Mouse (Mus musculus): ENCODE results near the gene Eef2. TPM values are rescaled to one million over a fixed set of nuclear protein-coding genes. Genes with fewer than 3 reads are reported as not detected.

Eef2 gene
- polyA plus RNA-seq, 1 experiment from 2014 or later: 465 TPM

- H3K27me3 ChIP-seq (ENCODE audit: control insufficient read depth, insufficient read depth, low read length): peaks cover 14% of the 10 kb centered on the region
- no peak overlapping the region for H3K27ac ChIP-seq (ENCODE audit: low read depth, low read length)
- no peaks in the 10 kb centered on the region for H3K4me1 ChIP-seq (ENCODE audit: control insufficient read depth, insufficient read depth, low read length)
- H3K9me3 ChIP-seq (ENCODE audit: control insufficient read depth, low read length): no peaks in the 10 kb centered on the region
- no peak for ATAC-seq (ENCODE audit: low FRiP score, low TSS enrichment)
- H3K4me3 ChIP-seq (ENCODE audit: low read length): no peak overlapping the region
- 82% methylated on average over 13 of the region's 13 CpGs for WGBS
- no peak overlapping the region for H3K9ac ChIP-seq (ENCODE audit: low read depth, low read length)
- H3K4me2 ChIP-seq (replicated peaks; ENCODE audit: low read depth, low read length): no peak overlapping the region
- H3K36me3 ChIP-seq (ENCODE audit: control insufficient read depth, insufficient read depth, low read length): no peaks in the 10 kb centered on the region
Observed at GRCm38 (mm10) chr10:81200141-81200540, 23.7 kb downstream of the Eef2 start.

- no peak for ATAC-seq (ENCODE audit: low FRiP score, low TSS enrichment)
- 75% methylated on average over 20 of the region's 20 CpGs for WGBS
- H3K4me2 ChIP-seq (replicated peaks; ENCODE audit: low read depth, low read length): no peak overlapping the region
Observed at GRCm38 (mm10) chr10:81200605-81201287, 24.3 kb downstream of the Eef2 start.

GRCm38 (mm10) chr10:81201807-81202758, 25.7 kb downstream of the Eef2 start, which contains the start of gene Nmrk2:
Nmrk2 (minus strand) TSS chr10:81202051.
- 64% methylated on average over 13 of the region's 13 CpGs for WGBS
- ATAC-seq (ENCODE audit: low FRiP score, low TSS enrichment): no peak
- Histone ChIP-seq H3K9me3 (ENCODE audit: control insufficient read depth, low read length) (no peaks in the 10 kb centered on the region), H3K4me3 (ENCODE audit: low read length) (no peak within 1 kb of the TSS), H3K4me1 (ENCODE audit: control insufficient read depth, insufficient read depth, low read length) (no peaks in the 10 kb centered on the region), H3K4me2 (replicated peaks; ENCODE audit: low read depth, low read length) (no peak within 1 kb of the TSS), H3K27me3 (ENCODE audit: control insufficient read depth, insufficient read depth, low read length) (no peaks in the 10 kb centered on the region; the same call in none of the 2 replicates), H3K36me3 (ENCODE audit: control insufficient read depth, insufficient read depth, low read length) (no peaks in the 10 kb centered on the region), H3K27ac (ENCODE audit: low read depth, low read length) (no peak within 1 kb of the TSS), H3K9ac (ENCODE audit: low read depth, low read length) (no peak within 1 kb of the TSS)

More at GRCm38 (mm10) chr10:81200605-81201287, 24.3 kb downstream of the Eef2 start:
- Histone ChIP-seq H3K27ac (ENCODE audit: low read depth, low read length) (no peak overlapping the region), H3K4me3 (ENCODE audit: low read length) (no peak overlapping the region), H3K4me1 (ENCODE audit: control insufficient read depth, insufficient read depth, low read length) (no peaks in the 10 kb centered on the region), H3K27me3 (ENCODE audit: control insufficient read depth, insufficient read depth, low read length) (peaks cover 8% of the 10 kb centered on the region), H3K9ac (ENCODE audit: low read depth, low read length) (no peak overlapping the region), H3K9me3 (ENCODE audit: control insufficient read depth, low read length) (no peaks in the 10 kb centered on the region), H3K36me3 (ENCODE audit: control insufficient read depth, insufficient read depth, low read length) (no peaks in the 10 kb centered on the region)

DNA sequence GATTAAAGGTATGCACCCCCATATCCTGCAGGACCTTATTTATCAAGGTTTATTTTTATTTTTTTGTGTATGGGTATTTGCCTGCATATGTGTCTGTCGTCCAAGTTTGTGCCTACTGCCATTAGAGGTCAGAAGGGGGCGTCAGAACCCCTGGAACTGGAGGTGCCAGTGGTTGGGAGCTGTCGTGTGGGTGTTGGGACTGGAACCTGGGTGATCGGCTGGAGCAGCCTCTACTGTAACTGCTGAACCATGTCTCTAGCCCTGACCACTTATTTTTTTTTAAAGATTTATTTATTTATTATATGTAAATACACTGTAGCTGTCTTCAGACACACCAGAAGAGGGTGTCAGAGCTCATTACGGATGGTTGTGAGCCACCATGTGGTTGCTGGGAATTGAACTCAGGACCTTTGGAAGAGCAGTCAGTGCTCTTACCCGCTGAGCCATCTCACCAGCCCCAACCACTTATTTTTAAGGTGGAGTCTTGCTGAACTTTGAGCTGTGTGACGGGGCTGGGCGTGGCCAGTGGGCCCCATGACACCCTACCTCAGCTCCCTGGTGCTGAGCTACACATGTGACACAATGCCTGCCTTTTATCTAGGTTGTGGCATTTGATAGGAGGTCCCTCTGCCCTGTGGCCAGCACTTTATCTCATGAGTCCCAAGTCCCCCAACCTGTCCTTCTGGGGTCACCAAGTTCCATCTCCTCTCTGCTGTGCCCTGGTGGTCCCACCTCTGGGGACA, 26.7 kb downstream of the Eef2 start:
- 72% methylated on average over 8 of the region's 8 CpGs for WGBS
- no peak for ATAC-seq (ENCODE audit: low FRiP score, low TSS enrichment)
- H3K27ac ChIP-seq (ENCODE audit: low read depth, low read length): no peak overlapping the region
- no peaks in the 10 kb centered on the region for H3K4me1 ChIP-seq (ENCODE audit: control insufficient read depth, insufficient read depth, low read length)
- no peak overlapping the region for H3K4me2 ChIP-seq (replicated peaks; ENCODE audit: low read depth, low read length)
- no peaks in the 10 kb centered on the region for H3K36me3 ChIP-seq (ENCODE audit: control insufficient read depth, insufficient read depth, low read length)
- no peak overlapping the region for H3K4me3 ChIP-seq (ENCODE audit: low read length)
- H3K9me3 ChIP-seq (ENCODE audit: control insufficient read depth, low read length): no peaks in the 10 kb centered on the region
- no peak overlapping the region for H3K9ac ChIP-seq (ENCODE audit: low read depth, low read length)
- no peaks in the 10 kb centered on the region; the same call in none of the 2 replicates for H3K27me3 ChIP-seq (ENCODE audit: control insufficient read depth, insufficient read depth, low read length)

GRCm38 (mm10) chr10:81204137-81204536, 27.7 kb downstream of the Eef2 start:
- H3K4me3 ChIP-seq (ENCODE audit: low read length): no peak overlapping the region
- H3K27ac ChIP-seq (ENCODE audit: low read depth, low read length): no peak overlapping the region
- ATAC-seq (ENCODE audit: low FRiP score, low TSS enrichment): no peak
- H3K36me3 ChIP-seq (ENCODE audit: control insufficient read depth, insufficient read depth, low read length): no peaks in the 10 kb centered on the region
- no peaks in the 10 kb centered on the region; the same call in none of the 2 replicates for H3K27me3 ChIP-seq (ENCODE audit: control insufficient read depth, insufficient read depth, low read length)
- no peak overlapping the region for H3K4me2 ChIP-seq (replicated peaks; ENCODE audit: low read depth, low read length)
- H3K4me1 ChIP-seq (ENCODE audit: control insufficient read depth, insufficient read depth, low read length): no peaks in the 10 kb centered on the region
- H3K9me3 ChIP-seq (ENCODE audit: control insufficient read depth, low read length): no peaks in the 10 kb centered on the region
- 73% methylated on average over 4 of the region's 4 CpGs for WGBS
- no peak overlapping the region for H3K9ac ChIP-seq (ENCODE audit: low read depth, low read length)

- Histone ChIP-seq H3K4me1 (ENCODE audit: control insufficient read depth, insufficient read depth, low read length) (no peaks in the 10 kb centered on the region), H3K27me3 (ENCODE audit: control insufficient read depth, insufficient read depth, low read length) (no peaks in the 10 kb centered on the region)
Observed at GRCm38 (mm10) chr10:81210154-81210553, 33.7 kb downstream of the Eef2 start.

GRCm38 (mm10) chr10:81216260-81216659, 39.8 kb downstream of the Eef2 start:
- no peaks in the 10 kb centered on the region for H3K9me3 ChIP-seq (ENCODE audit: control insufficient read depth, low read length)
- WGBS: 89% methylated on average over 6 of the region's 6 CpGs

More at GRCm38 (mm10) chr10:81210154-81210553, 33.7 kb downstream of the Eef2 start:
- ATAC-seq (ENCODE audit: low FRiP score, low TSS enrichment): no peak
- Histone ChIP-seq H3K36me3 (ENCODE audit: control insufficient read depth, insufficient read depth, low read length) (no peaks in the 10 kb centered on the region), H3K4me3 (ENCODE audit: low read length) (no peak overlapping the region), H3K4me2 (replicated peaks; ENCODE audit: low read depth, low read length) (no peak overlapping the region), H3K27ac (ENCODE audit: low read depth, low read length) (no peak overlapping the region), H3K9ac (ENCODE audit: low read depth, low read length) (no peak overlapping the region), H3K9me3 (ENCODE audit: control insufficient read depth, low read length) (no peaks in the 10 kb centered on the region; the same call in 1 of the 2 replicates)
- 96% methylated on average over 5 of the region's 5 CpGs for WGBS

DNA sequence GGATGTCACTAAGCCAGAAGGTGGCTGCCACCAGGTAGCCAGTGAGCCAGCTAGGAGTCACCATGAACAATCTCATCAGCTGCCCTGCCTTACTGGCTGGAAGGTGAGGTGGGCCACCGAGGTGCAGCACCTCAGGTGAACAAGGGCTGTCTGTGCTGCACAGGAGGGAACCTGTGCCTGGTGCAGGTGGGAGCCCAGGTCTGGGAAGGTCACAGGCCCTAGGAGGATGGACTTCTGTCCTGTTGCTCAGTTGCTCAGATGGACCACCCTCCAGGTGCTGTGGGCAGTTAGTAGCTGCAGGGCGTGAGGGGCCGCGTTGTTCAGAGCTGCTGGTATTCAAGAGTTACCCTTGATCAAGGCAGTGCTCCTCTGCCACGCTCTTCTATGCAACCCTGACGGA, 40.4 kb downstream of the Eef2 start:
- Histone ChIP-seq H3K27me3 (ENCODE audit: control insufficient read depth, insufficient read depth, low read length) (no peaks in the 10 kb centered on the region), H3K36me3 (ENCODE audit: control insufficient read depth, insufficient read depth, low read length) (no peaks in the 10 kb centered on the region), H3K4me1 (ENCODE audit: control insufficient read depth, insufficient read depth, low read length) (no peaks in the 10 kb centered on the region), H3K9ac (ENCODE audit: low read depth, low read length) (no peak overlapping the region), H3K4me3 (ENCODE audit: low read length) (no peak overlapping the region), H3K27ac (ENCODE audit: low read depth, low read length) (no peak overlapping the region), H3K9me3 (ENCODE audit: control insufficient read depth, low read length) (no peaks in the 10 kb centered on the region), H3K4me2 (replicated peaks; ENCODE audit: low read depth, low read length) (no peak overlapping the region)
- no peak for ATAC-seq (ENCODE audit: low FRiP score, low TSS enrichment)
- WGBS: 82% methylated on average over 6 of the region's 6 CpGs

More at GRCm38 (mm10) chr10:81216260-81216659, 39.8 kb downstream of the Eef2 start:
- Histone ChIP-seq H3K4me2 (replicated peaks; ENCODE audit: low read depth, low read length) (no peak overlapping the region), H3K27me3 (ENCODE audit: control insufficient read depth, insufficient read depth, low read length) (no peaks in the 10 kb centered on the region), H3K27ac (ENCODE audit: low read depth, low read length) (no peak overlapping the region), H3K36me3 (ENCODE audit: control insufficient read depth, insufficient read depth, low read length) (no peaks in the 10 kb centered on the region), H3K4me3 (ENCODE audit: low read length) (no peak overlapping the region), H3K9ac (ENCODE audit: low read depth, low read length) (no peak overlapping the region), H3K4me1 (ENCODE audit: control insufficient read depth, insufficient read depth, low read length) (no peaks in the 10 kb centered on the region)
- ATAC-seq (ENCODE audit: low FRiP score, low TSS enrichment): no peak

Measured in kidney, embryonic 14.5 days (tissue).